Mouse (Mus musculus) gastrocnemius, postnatal 4 days (tissue): ENCODE data around the gene Ak9. TPM values are rescaled to one million over a fixed set of nuclear protein-coding genes. Genes with fewer than 3 reads are reported as not detected.

Experiments used
- DNase-seq, 2 experiments: peaks; one replicate each; pipeline ENCODE4 v3.0.0; 2021 to 2022; ENCODE audit warnings: low spot score in 2 of 2, mixed read lengths in 2 of 2
- total RNA-seq, 2 experiments: library from RNA; stranded (reverse); gene quantifications; 2 replicates each; pipeline ENCODE4 v1.2.3; 2021

Gene Ak9
- total RNA-seq, 2 experiments from 2014 or later: not detected

DNA sequence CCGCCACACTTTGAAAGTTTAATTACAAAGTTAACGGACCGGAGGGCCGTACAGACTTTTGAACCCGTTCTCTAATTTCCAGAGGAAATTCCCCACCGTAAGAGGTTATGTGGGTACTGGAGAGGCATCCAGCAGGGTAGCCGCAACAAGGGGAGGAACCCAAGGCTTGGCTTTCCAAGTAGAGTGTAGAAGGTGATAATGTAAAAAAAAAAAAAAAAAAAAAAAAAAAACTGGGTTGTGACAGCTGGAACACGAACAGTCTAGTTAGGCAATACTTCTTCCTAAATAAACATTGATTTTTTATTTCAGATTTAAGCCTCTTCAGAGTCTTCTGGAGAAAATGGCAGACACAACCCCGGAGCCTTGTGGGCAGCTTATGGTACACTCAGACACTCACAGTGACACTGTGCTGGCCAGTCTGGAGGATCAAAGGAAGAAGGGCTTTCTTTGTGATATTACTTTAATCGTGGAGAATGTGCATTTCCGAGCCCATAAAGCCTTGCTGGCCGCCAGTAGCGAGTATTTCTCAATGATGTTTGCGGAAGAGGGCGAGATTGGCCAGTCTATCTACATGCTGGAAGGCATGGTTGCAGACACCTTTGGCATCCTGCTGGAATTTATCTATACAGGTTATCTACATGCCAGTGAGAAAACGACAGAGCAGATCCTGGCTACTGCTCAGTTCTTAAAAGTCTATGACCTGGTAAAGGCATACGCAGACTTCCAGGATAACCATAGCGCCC, 147.2 kb downstream of the Ak9 start:
- DNase-seq: no peak

DNA sequence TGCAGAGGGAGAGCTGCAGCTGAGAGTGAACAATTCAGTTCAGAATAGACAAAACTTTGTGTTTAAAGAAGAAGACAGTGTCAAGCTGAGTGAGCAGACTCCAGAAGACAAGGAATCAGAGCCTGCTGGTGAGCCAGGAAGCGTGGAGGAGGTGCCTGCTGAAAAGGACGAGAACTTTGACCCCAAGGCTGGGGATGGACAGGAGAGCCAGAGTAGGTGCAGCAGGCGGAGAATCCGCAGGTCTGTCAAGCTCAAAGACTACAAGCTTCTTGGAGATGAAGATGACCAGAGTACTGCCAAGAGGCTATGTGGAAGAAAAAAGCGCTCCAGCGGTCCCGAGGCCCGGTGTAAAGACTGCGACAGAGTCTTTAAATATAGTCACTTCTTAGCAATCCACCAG, 147.9 kb downstream of the Ak9 start:
- DNase-seq: no peak

DNA sequence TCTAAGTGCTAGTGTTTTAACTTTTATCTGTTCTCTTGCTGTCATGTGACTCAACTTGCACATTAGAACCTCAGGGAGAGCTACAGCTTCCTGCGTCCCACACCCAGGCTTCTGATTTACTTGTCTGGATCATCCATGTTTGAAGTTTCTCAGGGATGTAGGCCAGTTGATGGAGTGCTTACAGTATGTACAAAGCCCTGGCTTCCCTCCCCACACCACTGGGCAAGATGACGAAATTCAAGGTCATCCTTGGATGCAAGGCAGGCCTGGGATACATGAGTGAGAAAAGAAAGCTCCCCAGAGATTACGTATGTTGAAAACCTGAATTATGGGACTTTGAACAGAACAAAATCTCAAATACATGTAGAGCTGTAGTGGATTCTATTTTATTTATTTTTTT, 149.0 kb downstream of the Ak9 start:
- no peak for DNase-seq

DNA sequence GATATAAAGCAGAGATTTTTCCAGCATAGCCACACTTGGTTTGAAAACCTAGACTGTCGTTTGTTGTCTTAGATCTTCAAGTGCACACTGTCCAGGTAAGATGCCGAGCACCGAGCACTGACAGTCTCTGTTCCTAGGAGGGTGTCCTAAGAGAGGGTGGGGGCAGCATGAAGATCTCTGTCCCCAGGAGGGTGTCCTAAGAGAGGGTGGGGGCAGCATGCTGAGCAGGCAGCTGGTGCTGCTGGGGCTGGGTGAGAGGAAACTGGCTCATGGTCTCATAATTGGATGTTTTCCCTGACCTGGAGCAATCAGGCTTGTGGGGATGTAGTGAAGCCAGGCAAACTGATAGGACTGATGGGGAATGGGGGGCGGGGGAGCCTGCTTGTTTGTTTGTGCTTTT, 156.2 kb downstream of the Ak9 start:
- DNase-seq: no peak

DNA sequence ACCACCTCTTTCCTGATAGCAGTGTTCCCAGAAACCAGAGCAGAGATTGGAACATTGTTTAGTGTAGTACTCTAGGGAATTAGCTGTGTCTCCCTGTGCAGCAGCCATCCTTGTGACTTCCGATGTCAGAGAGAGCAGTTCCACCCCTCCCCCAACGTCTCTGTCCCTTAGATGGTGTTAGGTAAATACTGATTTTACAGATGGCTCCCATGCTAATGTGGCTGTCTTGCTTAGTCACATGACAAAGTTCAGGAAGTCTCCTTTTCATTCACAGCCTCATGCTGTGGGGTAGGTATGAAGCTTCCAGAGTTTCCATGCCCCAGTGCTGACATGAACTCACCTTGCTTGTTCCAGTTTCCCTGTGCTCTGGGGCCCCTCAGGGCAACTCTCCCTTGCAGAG, 156.7 kb downstream of the Ak9 start:
- DNase-seq: no peak

DNA sequence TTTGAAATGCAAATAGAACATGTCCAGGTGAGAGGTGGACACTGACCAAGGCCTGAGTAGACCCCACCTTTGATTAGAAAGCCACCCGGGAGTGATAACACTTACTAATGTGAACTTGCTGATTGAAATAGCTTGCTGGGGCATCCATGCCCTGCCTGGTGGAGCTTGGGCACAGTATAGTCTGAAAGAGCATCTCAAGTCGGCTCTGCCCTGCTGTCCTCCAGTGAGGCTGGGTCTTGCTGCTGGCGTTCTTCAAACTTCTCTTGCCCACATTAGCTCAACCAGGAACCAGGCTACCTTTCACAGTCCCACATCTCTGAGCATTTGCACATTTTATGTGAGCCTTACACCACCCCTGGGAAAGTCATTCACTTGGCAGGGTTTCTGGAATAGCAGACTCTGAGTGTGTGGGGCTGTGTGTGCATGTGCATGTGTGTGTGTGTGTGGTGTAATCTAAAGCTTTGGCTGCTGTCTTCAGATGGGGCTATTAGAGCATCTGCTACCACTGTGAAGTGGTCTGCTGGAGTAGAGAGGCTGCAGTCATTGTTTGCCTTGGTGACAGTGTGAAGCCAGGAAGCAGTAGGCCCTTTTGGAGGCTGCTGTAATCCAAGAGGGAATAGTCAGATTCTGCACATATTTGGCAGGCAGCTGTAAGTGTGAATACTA, 157.4 kb downstream of the Ak9 start:
- no peak for DNase-seq

DNA sequence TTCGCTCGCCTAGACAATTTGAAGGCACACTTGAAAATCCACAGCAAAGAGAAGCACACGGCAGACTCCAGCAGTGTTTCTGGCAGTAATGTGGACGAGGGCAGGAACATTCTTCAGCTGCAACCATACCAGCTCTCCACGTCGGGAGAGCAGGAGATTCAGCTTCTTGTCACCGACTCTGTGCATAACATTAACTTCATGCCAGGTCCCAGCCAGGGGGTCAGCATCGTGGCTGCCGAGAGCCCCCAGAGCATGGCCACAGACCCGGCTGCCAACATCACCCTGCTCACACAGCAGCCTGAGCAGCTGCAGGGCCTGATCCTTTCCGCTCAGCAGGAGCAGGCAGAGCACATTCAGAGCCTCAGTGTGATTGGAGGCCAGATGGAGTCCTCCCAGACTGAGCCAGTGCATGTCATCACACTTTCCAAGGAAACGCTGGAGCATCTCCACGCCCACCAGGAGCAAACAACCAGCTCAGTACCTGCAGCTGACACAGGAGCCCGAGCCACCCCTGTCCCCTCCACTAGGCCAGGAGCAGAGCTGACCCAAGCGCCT, 160.7 kb downstream of the Ak9 start:
- DNase-seq: no peak

DNA sequence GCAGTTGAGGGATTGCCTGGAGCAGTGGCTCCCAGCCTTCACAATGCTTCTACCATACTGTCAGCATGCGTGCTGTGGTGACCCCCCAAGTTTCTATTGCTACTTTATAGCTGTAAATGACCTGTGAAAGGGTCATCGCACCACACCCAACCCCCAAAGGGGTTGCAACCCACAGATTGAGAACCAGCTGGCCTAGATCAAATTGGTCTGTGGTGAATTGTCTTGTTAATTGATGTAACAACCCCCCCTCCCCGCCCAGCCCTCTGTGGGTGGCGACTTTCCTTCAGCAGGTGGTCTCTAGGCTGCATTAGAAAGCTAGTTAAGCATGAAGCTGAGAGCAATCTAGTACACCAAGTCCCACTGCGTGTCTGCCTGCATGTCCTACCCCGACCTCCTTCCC, 163.5 kb downstream of the Ak9 start:
- no peak for DNase-seq

DNA sequence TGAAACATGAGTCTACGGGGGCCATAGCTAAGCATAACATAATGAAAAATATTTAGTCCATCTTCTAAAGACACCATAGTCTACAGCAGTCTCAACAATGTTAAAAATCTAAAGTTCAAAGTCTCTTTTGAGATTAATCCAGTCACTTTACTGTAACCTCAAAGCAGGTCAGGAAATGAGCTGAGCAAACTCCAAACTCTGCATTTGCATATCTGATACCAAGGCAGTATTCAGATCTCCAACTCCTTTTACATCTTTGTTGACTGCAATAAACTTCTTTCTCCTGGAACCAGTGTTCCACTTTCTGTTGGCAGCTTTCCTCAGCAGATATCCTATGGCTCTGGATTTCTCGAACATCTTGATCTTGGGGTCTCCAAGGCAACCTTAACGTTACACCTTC, 166.9 kb downstream of the Ak9 start:
- DNase-seq: no peak

DNA sequence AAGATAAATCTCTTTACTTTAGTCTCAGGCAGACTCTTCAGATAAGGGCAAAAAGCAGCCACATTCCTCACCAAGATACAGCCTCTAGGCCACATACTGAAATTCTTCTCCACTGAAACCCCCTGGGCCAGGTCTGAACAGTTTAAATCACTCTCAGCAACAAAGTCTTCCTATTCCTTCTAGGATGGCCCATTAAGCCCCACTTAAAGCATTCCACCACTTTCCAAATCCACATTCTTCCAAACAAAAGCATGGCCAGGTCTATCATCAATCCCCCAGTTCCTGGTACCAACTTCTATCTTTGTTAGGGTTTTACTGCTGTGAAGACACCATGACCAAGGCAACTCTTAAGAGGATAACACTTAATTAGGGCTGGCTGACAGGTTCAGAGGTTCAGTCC, 168.8 kb downstream of the Ak9 start:
- DNase-seq: no peak

DNA sequence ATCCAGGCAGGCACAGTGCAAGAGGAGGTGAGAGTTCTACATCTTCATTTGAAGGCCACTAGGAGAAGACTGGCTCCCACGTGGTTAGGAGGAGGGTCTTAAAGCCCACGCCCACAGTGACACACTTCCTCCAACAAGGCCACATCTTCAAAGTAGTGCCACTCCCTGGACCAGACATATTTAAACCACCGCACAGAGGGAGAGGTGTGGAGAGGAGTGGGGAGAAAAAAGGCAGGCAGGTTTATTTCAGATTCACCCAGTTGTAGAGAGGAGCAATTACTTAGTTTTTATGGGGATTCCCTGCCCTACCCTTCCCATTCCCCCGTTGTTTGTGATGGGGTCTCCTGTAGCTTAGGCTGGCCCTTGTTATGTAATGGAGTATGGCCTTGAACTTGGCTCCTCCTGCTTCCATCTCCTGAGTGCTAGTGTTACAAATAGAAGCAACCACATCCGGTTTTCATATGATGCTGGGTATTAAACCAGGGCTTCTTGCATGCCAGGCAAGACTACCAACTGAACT, 169.2 kb downstream of the Ak9 start:
- no peak for DNase-seq

DNA sequence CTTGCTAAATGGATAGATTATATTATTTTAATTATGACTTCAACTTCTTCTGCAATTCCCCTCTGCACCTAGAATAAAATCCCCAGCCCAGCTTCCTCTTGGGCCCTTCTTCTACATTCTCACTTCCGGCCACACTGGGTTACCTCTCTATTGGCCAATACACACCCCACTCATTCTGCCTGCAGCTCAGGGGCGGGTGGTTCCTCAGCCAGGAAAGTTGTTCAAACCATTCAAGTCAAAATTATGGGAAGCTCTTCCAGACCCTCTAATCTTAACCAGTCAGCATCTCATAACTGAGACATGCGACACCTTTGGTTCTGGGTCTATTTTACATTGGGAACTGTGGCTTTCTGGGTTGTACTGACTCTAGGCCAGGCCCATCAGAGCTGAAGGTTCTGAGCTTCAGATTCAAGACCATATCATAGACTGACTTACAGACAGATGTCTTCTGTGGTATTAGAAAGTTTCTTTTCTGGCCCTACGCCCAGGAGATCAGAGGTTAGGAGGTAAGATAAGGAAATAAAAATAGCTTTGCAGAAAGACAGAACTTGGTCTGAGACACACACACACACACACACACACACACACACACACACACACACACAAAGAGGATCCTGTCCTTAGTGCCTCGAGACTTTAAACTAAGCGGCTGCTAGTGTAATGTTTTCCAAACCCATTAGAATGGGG, 170.1 kb downstream of the Ak9 start:
- no peak for DNase-seq

DNA sequence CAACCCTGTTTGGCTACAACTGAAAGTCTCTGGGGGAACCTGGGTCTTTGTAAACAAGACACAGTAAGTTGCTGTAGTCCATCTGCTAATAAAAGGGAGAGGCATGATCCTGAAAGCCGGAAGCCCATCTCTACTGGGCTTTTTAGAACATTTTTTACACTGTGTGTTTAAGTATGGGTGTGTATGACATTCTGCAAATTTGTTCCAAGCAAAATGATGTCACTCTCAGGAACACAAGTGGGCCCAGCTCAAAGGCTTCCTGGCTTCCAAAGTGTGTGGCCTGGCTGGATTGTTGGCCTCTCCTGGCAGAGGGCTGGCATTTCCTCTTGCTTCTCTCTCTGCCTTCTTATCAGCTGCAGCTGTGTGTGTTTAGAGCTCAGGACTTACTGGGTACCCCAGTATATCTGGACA, 171.2 kb downstream of the Ak9 start:
- DNase-seq: no peak

DNA sequence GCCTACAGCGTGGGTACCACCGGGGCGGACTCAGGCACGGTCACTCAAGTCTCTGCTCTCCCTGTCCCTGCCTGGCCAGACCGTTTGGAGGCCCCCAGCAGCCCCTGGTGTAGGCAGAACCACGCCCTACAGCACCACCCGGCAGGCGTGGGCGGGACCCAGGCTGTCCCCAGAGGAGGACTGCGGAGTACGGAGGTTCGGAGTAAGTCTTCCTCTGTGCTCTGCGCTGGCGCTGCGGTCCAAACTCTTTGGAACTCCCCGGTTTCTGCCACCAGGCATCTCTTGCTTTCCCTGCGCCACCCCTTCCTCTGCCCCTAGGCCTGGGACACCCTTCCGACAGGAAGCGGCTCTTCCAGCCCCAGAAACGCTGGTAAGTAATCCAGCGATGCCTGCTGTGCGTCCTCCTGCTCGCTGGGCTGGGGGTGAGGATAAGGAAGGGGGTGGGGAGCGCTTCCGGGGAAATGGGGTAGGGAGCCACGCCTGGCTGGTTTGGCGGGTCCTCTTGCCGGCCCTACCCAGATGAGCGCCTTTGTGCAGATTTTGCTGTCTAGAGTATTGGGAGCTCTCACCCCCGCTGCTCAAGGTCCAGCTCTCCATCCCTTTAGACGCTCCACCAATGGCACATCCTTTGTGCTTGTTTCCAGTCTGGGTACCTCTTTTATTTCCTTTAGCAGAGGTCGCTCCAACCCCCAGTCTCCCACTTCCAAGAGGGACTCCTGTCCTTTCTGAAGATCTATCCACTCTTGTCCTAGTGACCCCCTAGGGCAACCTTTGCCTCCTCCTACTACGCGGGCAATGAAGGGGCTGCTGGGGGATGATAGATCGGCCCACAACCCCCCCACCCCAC, 172.6 kb downstream of the Ak9 start, which contains the start of gene Mical1:
Gene Mical1, plus strand, starts transcription at position 144 of the 847 bp plus-strand sequence.
- DNase-seq: peak in 1 of 2 experiments; percentile 71

DNA sequence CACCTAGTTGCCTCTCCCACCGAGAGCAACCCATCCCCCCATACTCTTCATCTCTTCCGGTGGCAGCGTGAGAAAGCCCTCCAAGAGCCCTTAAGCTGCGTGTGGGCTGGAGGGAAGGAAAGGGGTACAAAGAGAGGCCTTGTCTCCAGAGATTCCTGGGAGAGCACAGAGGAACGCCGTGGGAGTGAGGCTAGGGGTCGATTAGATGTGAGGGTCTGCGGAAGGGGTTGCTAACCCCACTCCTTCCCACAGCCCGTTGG, 173.2 kb downstream of the Ak9 start:
- no peak for DNase-seq

DNA sequence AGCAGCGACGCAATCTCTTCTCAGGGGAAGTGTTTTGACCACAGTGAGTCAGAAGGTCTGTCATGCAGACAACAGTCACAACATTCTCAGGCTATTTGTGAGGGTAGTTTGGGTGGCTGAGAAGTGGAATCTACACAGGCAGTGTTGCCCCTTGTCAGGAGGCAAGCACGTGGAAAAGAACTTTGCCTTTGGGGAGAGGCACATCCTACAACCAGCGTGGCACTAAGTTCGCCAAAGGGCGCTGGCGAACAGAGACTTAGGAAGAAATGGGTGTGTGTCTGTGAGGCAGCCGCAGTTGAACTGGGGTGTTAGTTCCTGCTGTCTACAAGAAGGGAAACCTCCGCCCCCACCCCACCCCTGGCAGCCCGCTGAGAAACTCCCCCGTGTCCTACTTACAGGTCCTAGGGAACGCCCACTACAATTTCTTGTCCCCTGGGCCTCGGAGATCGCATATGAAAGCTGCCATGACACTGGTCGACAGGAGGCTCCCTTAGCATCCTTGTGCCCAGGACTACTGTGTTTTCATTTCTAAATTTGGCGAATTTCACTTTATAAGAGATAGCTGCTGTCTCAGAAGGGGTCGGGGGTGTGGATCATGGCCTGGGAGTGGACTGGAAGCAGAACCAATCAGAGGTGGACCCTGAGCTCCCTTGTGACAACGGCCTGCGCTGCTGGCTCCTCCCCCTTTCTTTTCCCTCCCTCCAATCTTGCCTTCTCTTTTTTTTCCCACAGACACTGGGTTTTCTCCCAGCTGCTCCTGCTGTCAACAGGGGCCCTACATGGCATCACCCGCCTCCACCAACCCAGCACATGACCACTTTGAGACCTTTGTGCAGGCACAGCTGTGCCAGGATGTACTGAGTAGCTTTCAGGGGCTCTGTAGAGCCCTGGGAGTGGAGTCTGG, 173.8 kb downstream of the Ak9 start:
- DNase-seq: peak in 1 of 2 experiments; percentile 76

DNA sequence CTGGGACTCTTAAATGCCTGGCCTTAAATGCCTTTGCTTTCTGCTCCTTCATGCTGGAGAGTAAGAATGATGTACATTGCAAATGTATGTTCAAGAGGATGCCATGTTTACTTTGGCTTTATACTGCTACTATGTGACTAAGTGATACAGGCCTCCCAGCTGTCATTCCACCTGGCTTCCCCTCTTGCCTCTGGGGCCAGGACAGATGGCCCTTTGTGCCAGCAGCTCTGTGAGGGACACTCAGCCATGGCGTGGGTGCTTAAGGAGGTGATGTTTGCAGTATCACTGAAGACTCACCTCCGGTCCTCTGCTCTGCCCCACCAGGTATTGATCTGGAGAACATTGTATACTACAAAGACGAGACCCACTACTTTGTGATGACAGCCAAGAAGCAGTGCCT, 176.2 kb downstream of the Ak9 start:
- DNase-seq: no peak

DNA sequence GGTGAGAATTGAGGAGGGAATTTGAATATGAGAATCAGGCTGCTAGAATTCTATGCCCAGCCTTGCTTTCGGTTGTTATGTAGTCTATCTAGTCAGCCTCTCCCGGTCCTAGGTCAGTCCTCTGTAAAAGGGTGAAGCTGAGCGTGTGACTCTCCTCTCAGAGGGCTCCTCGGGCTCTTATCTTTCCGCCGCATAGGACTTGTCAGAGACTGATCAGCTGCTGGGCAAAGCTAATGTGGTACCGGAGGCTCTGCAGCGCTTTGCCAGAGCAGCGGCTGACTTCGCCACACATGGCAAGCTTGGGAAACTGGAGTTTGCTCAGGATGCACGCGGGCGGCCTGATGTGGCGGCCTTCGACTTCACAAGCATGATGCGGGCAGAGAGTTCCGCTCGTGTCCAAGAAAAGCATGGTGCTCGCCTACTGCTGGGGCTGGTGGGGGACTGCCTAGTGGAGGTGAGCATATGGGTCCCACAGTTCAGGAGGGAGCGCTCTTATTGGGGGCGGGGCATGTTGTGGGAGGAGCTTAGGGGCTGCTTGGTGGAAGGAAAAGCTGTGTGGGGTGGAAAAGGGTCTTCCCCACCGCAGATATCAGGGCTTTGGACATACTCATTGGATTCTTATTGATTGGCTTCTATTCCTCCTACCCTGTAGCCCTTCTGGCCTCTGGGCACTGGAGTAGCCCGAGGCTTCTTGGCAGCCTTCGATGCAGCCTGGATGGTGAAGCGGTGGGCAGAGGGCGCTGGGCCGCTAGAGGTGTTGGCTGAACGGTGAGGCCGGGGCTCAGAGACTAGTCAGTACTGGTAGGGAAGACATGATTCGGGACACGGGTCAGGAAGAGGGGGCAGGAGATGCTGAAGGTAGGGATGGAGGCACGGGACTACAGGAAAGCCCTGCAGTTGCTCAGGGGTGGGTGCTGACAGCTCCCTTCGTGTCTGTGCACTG, 177.4 kb downstream of the Ak9 start:
- DNase-seq: no peak

DNA sequence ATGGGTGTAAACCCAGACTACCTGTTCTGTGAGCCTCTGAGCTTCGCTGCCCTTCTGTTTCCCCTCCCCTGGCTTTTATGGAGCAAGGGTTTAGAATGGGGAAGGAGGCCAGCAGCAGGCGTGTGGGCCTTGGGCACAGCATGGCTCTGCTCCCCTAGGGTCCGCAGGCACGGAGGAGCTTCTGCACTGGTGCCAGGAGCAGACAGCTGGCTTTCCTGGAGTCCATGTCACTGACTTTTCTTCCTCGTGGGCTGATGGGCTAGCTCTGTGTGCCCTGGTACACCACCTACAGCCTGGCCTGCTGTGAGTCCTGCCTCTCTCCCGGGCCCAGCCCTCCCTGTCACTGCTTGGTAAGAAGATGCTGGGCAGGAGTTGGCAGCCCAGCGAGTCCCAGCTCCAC, 178.7 kb downstream of the Ak9 start:
- no peak for DNase-seq
